ENCODE assay signal across 23 mouse cellular contexts in genomic region chr17:45252593-45253230, GRCm38 (mm10).
A peak's percentile ranks its signal among the peaks of the same experiment; 100 is the strongest.
DNase-seq lines count a peak whose midpoint lies in the region; ATAC-seq and TF ChIP-seq lines count a peak whose summit lies in the region.
"Had no signal": no experiment of that assay in that cellular context is flagged by ENCODE, and none has a peak within 500 bp of the region (broad histone marks: within the 10 kb centered on the region; RNA-seq: fewer than 3 reads in every experiment).

No protein-coding gene starts in this region.

- H3K36me3 ChIP-seq in lung, embryonic 15.5 days, result no peaks in the 10 kb centered on the region
- no peaks in the 10 kb centered on the region for H3K36me3 ChIP-seq in intestine, embryonic 15.5 days
- H3K36me3 ChIP-seq: embryonic facial prominence, embryonic 15.5 days; G1E; heart, embryonic 10.5 days; liver, embryonic 13.5 days had no signal

- ATAC-seq in lung, embryonic 15.5 days (ENCODE audit: borderline replicate concordance, extremely low read depth, low FRiP score, low TSS enrichment), result peak; percentile 41; the same call in 1 of the 2 replicates
- peak; percentile 63 for ATAC-seq in intestine, embryonic 15.5 days
- no peak for ATAC-seq in megakaryocyte, adult 5-6 weeks (ENCODE audit: poor library complexity, severe bottlenecking)
- ATAC-seq: hindbrain, embryonic 16.5 days; Patski had no signal

- WGBS in lung, embryonic 15.5 days, result 29% methylated on average over 15 of the region's 15 CpGs
- WGBS in lung, adult 2 months, result 32% methylated on average over 15 of the region's 15 CpGs
- 37% methylated on average over 15 of the region's 15 CpGs for WGBS in intestine, embryonic 15.5 days

- TF ChIP-seq POLR2A in lung, adult 2 months (IDR thresholded peaks at IDR 0.05; ENCODE audit: borderline replicate concordance, extremely low read depth, low read depth, low read length), result no peak
- no peak for TF ChIP-seq POLR2A in brain, embryonic 14.5 days (IDR thresholded peaks at IDR 0.05; ENCODE audit: borderline replicate concordance, extremely low read depth, insufficient read depth, insufficient read length, poor library complexity, severe bottlenecking)

- peak overlapping the region; percentile 2 for H3K4me2 ChIP-seq in lung, embryonic 15.5 days
- 0 out of 2 replicates have a peak overlapping the region, but pooled peaks have one; percentile 13 for H3K4me2 ChIP-seq in intestine, embryonic 15.5 days (replicated peaks)
- H3K4me2 ChIP-seq: embryonic facial prominence, embryonic 15.5 days; liver, embryonic 13.5 days had no signal

- no peak for DNase-seq in lung, adult 2 months
- peak; percentile 39 for DNase-seq in brain, embryonic 14.5 days (ENCODE audit: low read depth)
- peak; percentile 71 for DNase-seq in mesoderm, embryonic 11.5 days (ENCODE audit: low read depth, low spot score)
- DNase-seq in adrenal gland, adult 2 months, result no peak
- no peak for DNase-seq in heart, postnatal 25 days (ENCODE audit: low spot score)
- DNase-seq: B cell, adult 2 months; cerebellum, adult 2 months; cerebellum, postnatal 36 days; kidney, postnatal 25 days; layer of hippocampus, postnatal 36 days; liver, embryonic 13.5 days; lung, postnatal 14 days; thymus, adult 2 months had no signal

- H3K4me3 ChIP-seq in lung, embryonic 15.5 days, result no peak overlapping the region
- no peak overlapping the region for H3K4me3 ChIP-seq in lung, adult 2 months (replicated peaks; ENCODE audit: extremely low read depth, low read depth, low read length)
- H3K4me3 ChIP-seq in intestine, embryonic 15.5 days (replicated peaks), result no peak overlapping the region
- H3K4me3 ChIP-seq: embryonic facial prominence, embryonic 15.5 days; heart, embryonic 10.5 days; layer of hippocampus, adult 2 months; liver, embryonic 13.5 days had no signal

- peaks cover 12% of the 10 kb centered on the region; the same call in 1 of the 2 replicates for H3K27me3 ChIP-seq in lung, embryonic 15.5 days
- no peaks in the 10 kb centered on the region for H3K27me3 ChIP-seq in intestine, embryonic 15.5 days (replicated peaks)
- H3K27me3 ChIP-seq: CH12.LX; liver, embryonic 13.5 days; Patski had no signal

- H3K9me3 ChIP-seq in lung, embryonic 15.5 days, result no peaks in the 10 kb centered on the region
- H3K9me3 ChIP-seq in intestine, embryonic 15.5 days, result no peaks in the 10 kb centered on the region
- H3K9me3 ChIP-seq: embryonic facial prominence, embryonic 15.5 days; heart, embryonic 10.5 days; liver, embryonic 13.5 days had no signal

- H3K27ac ChIP-seq in lung, embryonic 15.5 days, result no peak overlapping the region
- H3K27ac ChIP-seq in intestine, embryonic 15.5 days, result no peak overlapping the region
- H3K27ac ChIP-seq: embryonic facial prominence, embryonic 15.5 days; heart, embryonic 10.5 days; layer of hippocampus, adult 2 months; liver, embryonic 13.5 days had no signal

- TF ChIP-seq CTCF in lung, adult 2 months (IDR thresholded peaks at IDR 0.05; ENCODE audit: insufficient read depth, low read length), result no peak
- no peak for TF ChIP-seq CTCF in brain, embryonic 14.5 days (IDR thresholded peaks at IDR 0.05; ENCODE audit: borderline replicate concordance, extremely low read depth, insufficient read depth, insufficient read length)

- intact Hi-C loops in heart, postnatal 25 days (cut with DNase I), result loop anchor here (10.0 kb wide), 1 partner anchor 988 kb away; no protein-coding TSS in a partner anchor

- peaks cover 11% of the 10 kb centered on the region for H3K4me1 ChIP-seq in lung, embryonic 15.5 days
- H3K4me1 ChIP-seq in lung, adult 2 months (ENCODE audit: control insufficient read depth, insufficient read depth, low read length), result no peaks in the 10 kb centered on the region
- 0 out of 2 replicates have a peak, but pooled peaks cover 3% of the 10 kb centered on the region for H3K4me1 ChIP-seq in intestine, embryonic 15.5 days (replicated peaks)
- H3K4me1 ChIP-seq: liver, embryonic 13.5 days had no signal

- no peak overlapping the region for H3K9ac ChIP-seq in lung, embryonic 15.5 days
- H3K9ac ChIP-seq in intestine, embryonic 15.5 days, result no peak overlapping the region
- H3K9ac ChIP-seq: embryonic facial prominence, embryonic 15.5 days; liver, embryonic 13.5 days had no signal

Comparison
In these comparisons a context has a peak if more than half of its experiments do, and no peak if none do; other contexts are left out.
1. DNase-seq: peak in brain, embryonic 14.5 days (single experiment) and mesoderm, embryonic 11.5 days (single experiment); none in lung, adult 2 months (single experiment), adrenal gland, adult 2 months (single experiment) and heart, postnatal 25 days (single experiment).